Mouse (Mus musculus) induced T-regulatory cell, adult 2 months (primary cell): ENCODE results near the gene Paqr4.

Experiments used
- DNase-seq: peaks from one replicate; pipeline ENCODE4 v3.0.0-alpha.2; 2012; ENCODE audit warnings: low read depth

Paqr4 gene

DNA sequence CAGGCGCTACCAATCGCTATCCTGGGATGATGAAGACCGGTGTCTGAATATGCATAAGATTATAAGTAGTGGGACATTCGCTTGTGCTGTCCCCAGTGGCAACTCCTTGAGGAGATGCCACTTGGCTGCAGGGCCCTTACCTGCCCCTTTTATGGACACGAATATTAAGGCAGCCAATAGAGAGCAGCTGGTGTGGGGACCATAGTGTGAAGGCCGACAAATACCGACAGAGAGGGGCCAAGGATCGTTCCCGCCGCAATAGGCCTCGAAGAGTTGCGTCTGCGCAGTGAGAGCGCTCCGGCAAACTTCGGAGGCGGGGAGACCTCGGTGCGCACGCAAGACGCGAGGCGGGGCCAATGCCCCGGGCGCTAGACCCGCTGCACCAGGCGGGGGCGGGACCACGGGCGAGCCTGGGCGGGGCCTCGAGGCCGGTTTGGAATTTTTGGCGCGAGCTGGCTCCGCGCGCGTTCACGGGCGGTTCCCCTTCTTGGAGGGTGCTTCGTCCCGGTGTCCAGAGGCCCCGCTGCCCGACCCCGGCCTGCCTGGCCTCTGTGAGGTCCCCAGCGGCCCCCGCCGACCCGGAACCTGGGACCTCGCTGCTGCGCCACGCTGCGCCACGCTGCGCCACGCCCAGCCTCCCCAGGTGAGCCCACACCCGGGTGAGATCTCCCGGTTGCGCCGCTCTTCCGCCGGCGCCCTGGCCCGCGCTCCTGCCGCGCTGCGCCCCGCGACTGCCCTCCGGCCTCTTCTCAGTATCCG lies 14.5 kb downstream of the Paqr4 start, which contains the start of gene Pkmyt1:
Gene Pkmyt1, plus strand, starts transcription at position 338 of the 759 bp plus-strand sequence.
- DNase-seq: peak; percentile 97

DNA sequence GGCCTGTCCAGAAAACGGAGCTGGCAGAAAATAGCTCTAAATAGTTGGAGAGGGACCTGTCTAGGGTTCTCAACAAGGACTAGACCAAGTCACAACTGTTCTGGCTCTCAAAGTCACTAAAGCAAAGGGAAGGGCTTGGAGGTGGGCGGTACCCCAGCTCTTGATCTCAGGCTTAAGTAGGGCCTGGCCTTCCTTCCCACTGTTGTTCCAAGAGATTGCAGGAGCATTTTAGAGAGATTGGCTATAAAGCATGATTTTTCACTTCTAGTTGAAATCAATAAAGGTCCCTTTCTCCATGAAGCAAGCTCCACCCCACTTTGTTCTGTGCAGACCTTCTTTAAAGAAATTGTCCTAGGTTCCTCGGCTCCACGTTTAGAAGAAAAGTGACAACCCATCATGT lies 15.2 kb downstream of the Paqr4 start:
- no peak for DNase-seq

DNA sequence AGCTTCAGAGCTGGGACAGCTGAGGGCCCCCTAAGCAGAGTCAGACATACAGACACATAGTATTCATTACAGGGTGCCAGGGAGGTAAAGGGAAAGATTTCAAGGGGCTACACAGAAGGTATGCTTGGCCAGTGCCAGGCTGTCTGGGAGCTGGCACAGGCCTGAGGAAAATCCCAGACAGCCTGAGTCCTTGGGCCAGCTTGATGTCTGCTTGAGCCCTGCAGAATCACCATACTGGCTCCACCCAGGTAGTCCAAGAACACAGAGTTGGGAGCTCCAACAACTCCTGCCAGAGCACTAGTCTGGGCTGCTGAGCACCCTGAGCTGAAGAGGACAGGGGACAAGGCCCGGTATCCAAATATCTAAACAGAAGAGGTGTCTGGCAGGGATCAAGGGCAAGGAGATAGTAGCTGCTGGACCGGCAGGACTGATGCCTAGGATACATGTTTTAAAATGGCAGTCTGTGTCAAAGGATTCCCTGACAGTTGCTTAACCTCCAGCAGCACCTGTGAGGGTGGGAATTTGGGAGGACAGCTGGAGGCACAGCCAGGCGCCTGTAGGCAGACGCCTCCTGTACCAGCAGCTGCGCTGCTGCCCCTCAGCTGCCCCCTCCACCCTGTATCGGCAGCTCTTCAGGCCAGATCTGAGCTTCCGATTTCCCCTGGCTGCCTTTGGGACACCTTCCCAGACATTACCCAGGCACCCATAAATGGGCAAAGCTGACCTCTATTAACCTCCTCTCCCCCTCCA lies 18.1 kb downstream of the Paqr4 start, which contains the start of gene 1520401A03Rik:
Gene 1520401A03Rik, minus strand, starts transcription at position 408 of the 750 bp plus-strand sequence.
- DNase-seq: no peak

DNA sequence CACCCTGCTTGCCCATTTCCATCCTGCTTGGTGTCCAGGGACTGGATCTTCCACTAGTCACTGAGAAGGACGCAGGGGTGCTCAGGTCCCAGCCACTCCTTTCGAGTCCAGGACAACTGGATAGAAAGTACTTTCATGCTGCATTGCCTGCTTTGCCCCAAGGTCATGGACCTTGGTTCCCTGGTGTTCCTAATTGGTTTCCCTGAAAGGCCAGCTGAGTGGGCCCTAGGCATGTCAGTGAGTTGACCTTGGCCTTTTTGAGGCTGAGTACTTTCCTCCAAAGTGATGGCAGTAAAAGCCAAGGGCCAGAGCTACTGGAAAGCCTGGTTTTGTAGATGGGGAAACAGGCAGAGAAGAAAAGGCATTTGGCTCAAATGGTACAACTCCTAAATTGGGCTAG lies 18.8 kb downstream of the Paqr4 start:
- DNase-seq: no peak

DNA sequence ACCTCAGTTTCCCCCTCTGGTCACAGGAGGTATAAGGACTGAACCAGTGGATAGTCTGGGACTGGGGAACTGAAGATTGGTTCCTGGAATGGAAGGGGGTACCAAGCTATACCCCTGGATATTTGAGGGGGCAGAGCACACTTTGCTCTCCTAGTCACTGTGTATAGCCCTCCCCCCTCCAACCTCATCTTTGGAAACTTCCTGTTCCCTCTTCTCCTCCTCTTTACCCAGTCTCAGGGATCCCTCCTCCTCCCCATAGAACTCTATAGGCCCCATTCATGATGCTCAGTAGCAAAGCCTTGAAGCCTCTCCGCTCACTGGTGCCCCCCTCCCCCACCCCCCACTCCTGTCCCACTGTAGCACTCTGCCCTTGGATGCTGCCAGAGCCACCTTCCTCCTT lies 21.2 kb downstream of the Paqr4 start:
- DNase-seq: no peak

DNA sequence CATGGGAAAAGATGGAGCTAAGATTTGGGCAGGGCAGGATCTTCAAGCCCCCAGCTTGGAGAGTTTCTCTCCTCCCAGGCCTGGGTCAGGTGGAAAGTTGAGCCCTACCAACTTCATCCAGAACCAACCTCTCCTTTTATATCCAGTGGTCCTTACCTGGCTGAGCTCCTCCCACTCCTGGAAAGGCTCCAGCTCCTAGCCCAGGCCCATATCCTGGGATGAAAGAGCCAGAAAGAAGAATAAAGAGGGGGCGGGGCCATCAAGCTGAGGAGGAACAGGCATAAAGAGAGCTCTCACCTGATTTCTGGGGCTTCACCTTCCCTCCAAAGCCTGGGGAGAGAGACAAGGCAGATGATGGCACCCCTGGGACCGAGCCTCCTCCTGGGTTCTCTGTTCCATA lies 23.7 kb downstream of the Paqr4 start:
- no peak for DNase-seq

DNA sequence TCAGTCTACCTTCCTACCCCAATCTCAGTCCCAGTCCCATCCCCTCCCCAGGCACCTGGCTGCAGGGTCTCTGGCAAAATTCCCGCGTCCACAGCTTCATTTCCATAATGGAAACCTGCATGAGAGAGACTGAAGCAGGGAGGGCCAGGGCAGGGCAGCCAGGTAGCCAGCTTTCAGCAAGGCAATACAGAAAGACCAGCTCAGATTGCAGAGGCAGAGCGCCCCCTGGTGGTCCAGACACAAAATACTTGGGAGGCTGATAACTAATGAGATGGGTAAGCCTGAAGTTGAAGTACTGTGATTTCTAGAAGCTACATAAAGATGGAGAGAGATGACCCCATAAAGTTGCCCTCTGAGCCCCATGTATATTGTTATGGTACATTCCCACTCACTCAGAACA lies 34.5 kb downstream of the Paqr4 start:
- peak; percentile 86 for DNase-seq

DNA sequence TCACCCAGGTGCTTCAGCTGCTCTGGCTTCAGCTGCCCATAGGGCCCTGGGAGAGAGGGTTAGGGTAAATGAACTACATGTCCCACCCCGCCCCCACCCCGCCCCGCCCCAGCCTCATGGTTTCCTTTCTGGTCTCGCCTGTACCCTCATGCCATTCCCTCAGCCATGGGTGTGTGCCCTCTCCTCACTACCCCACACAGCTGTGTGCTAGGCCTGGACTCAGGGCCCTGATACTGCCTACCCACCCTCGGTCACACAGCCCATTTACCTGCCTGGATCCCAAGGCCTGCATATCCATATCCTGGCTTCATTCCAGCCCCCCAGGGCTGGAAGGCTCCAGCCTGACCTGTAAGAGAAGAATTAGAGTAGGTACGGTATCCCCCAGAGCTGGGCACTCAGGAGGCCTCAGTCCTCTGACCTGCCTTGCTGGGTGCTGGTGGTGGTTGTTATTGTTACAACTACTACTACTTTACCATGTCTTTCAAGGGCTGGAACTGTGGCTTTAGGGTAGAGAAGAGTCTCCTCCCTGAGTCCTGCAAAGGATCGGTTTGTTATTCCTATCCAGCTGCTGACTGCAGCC lies 35.1 kb downstream of the Paqr4 start:
- DNase-seq: no peak

DNA sequence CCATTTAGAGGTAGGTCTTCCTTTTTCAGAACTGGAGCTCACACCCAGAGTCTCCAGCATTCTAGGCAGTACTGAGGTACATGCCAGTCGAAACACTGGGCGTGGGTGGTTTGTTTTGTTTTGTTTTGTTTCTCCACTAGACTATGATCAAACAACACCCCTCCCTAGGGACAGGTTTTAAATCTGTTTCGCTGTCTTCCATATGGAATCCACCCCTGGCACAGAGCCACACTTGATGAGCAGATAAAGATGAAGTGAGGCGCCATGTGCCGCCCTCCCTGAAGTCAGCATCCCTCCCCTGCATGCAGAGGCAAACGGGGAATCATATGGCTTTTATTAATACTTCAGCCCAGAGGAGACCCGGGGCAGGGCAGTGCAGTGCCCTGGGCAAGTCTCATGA lies 35.9 kb downstream of the Paqr4 start:
- no peak for DNase-seq

DNA sequence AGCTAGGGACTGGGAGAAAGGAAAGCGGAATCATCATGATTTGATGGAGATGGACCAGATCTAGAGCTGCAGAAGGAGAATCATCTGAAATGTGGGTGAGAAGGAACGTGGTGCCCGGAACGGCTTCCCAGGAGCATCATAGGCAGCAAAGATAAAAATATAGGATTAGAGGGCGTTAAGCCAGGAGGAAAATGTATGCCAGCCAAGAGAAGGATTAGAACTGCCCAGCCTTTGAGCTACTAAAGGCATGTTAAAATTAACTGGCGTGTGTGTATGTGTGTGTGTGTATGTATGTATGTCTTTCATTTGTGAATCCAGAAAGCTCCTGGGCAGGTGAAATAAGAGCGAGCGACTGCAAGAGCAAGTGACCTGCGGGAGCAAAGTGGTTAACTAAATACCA lies 37.4 kb downstream of the Paqr4 start:
- no peak for DNase-seq

DNA sequence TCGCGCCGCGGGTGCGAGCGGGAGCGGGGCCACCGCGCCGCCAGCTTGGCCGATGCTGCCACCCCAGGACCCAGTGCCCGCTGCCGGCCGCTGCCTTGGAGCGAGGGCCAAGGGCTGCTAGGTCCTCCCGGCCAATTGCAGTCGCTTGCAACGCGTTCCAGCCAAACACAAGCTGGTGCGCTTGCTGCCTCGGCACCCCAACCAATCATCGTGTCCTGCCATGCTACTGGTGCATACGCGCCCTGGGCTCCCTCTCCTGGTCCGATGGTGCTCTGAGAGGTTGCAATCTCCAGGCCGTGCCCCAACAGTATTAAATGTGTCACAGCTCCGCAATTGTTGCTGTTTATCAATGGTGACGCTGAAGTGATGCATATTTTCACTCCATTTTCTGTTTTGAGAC lies 40.6 kb downstream of the Paqr4 start:
- DNase-seq: peak; percentile 86

DNA sequence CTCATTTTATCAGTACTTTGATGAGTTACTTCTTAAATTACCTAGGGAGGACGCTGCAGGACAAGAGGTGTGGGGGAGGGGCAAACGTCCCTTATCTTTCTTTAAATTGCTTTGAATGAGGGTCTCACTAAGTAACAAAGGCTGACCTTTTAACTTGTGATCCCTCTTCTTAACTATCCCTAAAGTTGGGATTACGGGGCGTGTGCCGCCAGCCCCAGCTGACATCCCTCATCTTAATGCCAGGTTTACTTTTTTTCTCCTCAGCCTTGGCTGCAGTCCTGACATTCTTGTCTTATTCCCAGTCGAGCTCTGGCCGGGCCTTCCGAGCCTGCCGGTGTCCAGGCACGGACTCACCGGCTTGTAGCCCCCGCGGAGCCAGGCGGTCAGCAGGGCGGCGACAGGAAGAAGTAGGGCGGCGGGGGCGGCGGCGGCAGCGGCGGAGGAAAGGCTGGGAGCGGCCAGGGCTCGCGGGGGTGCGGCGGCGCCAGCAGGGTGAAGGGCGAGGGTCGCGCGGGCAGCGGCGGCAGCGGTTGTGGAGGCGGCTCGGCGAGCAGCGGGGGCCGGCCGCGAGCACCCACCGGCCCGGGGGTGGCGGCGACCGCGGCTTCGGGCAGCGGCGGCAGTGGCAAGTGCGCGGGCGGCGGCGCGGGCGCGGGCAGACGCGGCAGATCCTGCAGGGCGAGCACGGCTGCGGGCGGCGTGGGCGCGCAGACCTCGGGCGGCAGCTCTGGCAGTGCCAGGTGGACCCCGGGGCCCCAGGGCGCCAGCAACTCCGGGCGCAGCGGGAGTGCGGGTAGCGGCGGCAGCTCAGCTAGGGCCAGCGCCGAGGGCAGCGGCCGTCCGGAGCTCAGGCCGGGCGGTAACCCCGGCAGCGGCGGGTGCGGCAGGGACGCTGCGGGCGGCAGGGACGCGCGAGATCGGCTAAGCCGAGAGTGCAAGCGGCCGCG lies 41.3 kb downstream of the Paqr4 start:
- DNase-seq: no peak

DNA sequence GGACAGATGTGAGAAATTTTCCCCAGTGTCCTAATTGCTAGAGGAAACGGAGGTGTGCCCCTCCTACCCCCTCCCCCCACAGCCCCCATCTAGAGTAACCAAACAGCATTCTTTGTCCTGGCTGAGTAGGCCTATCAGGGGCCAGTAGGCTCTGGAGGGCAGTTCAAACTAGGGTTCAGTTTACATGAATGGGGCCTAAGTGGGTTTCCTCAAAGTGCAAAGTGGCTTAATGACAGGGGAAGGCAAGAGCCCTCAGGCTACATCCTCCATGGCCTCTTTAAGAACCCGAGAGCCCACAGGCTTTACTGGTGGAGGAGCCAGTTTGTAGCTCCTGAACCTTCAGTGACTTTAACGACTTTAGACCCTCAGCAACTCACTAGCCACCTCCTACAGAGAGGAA lies 44.9 kb downstream of the Paqr4 start:
- no peak for DNase-seq

DNA sequence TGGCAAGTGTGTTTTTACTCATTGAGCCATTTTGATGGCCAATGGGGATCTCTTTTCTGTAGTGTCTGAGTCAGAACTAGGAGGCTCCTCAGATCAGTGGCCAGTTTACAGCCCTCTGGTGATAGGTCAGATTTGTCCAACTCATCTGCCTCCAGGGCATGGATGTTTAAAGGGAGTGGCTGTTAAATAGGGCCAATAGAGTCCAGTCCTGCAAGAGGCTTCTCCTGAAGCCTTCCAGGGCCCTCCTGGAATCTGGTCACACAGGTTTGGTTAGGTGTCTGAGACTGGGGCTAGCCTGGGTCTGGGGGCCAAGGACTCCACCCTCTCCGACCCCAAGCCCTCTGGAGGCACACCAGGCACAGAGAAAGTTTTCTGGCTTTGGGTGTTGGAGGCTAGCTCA lies 46.2 kb downstream of the Paqr4 start:
- DNase-seq: no peak
